Mouse (Mus musculus): ENCODE data around the gene Col28a1.

DNA sequence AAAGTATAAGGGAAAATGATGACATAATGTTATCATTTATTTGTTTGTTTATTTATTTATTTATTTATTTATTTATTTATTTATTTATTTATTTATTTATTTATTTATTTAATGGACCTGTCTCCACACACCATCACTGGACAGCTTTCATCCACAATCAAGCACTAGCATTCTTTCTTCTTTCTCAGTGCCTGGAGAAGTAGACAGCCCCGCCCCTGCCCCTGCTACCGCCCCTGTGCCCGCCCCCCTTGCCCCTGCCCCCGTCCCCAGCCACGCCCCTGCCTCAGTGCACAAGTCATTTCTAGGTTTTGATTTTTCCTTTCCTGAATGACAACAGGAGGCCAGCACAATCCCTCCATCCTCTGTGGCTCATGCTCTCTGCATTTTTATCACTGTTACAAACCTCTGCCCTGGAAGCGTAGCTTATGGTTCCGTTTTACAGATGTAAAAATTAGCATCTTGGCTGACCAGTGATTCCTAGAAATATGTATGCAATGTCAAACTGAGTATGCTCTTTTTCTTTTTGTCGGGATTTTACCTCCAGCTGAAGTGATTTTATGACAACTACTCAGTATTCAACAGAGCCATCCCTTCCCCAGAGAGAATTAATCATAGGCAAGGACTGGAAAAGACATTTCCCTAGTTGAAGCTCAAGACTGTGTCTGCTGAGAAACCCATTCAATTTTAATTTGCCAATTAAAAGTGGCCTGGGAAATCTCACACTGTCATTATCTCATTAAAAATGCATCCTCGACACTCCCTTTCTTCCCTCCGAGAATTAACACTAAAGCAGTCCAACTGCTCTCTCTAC is 39.7 kb downstream of the Col28a1 start:
- TF ChIP-seq GATA1 (IDR thresholded peaks at IDR 0.05; ENCODE audit: low read length) (no peak), TAL1 (IDR thresholded peaks at IDR 0.05; ENCODE audit: low read length) (no peak)

Measured in erythroblast, embryonic 14.5 days (primary cell).